Mouse (Mus musculus) spleen, postnatal 10 days (tissue): ENCODE measurements at regions not wholly inside any gene's neighbourhood (a gene's known extent, or its start where the extent isn't known, plus 50 kb on each side); places are given as distances from the start of the nearest gene placed in this dataset.

Experiments
- DNase-seq, 2 experiments: peaks; one replicate each; pipeline ENCODE4 v3.0.0; 2021 to 2022; ENCODE audit warnings: low spot score in 2 of 2

DNA sequence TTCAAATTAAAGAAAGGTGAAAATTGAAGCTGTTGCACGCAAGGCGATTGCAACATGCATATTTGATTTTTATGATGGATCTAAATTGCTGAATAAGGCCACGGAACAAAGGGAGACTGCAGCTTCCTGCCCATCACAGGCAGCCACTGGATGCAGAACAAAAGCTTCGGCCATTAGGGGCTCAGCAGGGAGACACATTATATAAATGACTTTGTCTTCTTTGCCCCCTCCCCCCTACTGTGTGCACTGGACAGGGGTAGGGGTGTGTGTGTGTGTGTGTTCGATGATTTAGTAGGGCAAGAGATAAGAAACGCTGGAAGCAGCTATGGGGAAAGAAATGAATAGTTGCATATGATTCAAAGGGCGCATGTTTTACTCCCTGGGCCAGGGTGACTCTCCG lies 481.2 kb upstream of the Pmfbp1 start:
- DNase-seq: no peak

GRCm38 (mm10) chr8:109013577-109013976 lies 480.2 kb upstream of the Pmfbp1 start:
- DNase-seq: no peak

DNA sequence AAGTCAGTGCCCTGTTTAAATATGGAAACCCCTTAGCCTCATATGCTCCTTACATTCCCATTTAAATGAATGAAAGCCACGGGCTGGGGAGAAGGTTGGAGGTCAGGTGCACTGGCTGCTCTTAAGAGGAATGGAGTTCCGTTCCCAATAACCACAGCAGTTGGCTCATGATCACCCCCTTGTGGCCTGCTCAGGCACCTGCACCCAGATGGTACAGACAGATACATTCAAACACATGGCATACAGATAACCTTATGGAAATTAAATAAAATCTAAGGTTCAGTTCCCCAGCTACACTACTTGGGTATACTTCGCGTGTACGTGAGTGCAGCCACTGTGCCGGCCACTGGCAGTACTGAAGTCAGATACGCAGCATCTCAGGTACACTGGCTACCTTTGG lies 479.1 kb upstream of the Pmfbp1 start:
- peak; percentile 18 to 55 for DNase-seq

GRCm38 (mm10) chr8:109019565-109019964 lies 474.3 kb upstream of the Pmfbp1 start:
- DNase-seq: no peak

DNA sequence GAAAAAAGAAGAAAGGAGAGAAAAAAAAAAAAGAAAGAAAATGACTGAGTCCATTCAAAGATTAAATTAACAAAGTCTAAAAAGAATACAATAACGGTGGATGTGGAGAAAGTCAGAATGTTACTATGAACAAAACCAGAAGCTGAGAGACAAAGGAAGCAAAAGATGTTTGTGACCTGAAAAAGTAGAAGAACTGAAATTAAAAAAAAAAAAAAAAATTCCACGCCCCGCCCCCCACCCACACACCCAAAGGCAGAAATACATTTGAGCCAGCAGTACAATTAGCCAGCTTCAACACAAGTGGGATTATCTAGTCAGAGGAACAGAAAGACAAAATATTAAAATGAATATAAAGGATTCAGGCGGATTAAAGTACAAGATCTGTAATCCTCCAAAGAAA lies 473.7 kb upstream of the Pmfbp1 start:
- no peak for DNase-seq

DNA sequence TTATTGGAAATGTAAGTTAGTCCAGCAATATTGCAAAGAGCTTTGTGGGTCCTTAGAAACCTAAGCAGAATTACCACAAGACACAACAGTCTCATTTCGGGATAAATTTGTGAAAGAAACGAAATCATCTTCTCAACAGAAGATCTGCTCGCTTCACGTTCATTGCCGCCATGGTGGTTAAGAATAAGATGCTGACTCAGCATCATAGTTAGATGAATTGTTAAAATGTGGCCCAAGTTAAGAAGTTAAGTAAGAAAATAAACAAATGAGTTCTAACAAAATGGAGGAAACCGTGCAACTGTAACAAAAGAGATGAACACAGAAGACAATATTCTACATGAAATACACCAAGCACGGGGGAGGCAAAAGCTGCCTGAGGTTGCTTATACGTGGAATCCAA lies 465.9 kb upstream of the Pmfbp1 start:
- DNase-seq: no peak

- no peak for DNase-seq
Measured at GRCm38 (mm10) chr8:109053608-109054007, 440.2 kb upstream of the Pmfbp1 start.

GRCm38 (mm10) chr8:109059152-109059551 lies 434.7 kb upstream of the Pmfbp1 start:
- DNase-seq: no peak

DNA sequence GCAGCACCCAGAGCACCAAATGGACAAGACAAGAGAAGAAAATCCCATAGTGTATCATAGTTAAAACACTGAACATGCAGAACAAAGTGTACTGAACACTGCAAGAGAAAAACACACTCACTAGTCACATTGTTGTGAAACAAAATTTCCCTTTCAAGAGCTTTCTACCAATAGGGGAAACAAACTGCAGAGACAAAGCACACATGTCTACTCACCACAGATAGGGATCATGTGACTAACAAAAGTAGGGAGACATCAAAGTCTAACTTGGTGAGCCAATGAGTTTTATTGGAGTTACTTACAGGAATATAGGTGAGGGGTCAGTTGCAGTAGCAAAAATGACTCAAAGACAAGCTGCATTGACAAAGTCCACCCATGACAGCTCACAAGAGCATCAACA lies 431.5 kb upstream of the Pmfbp1 start:
- no peak for DNase-seq

GRCm38 (mm10) chr8:109073715-109074114 lies 420.1 kb upstream of the Pmfbp1 start:
- DNase-seq: no peak

GRCm38 (mm10) chr8:109075006-109075405 lies 418.8 kb upstream of the Pmfbp1 start:
- peak in 1 of 2 experiments; percentile 16 for DNase-seq

DNA sequence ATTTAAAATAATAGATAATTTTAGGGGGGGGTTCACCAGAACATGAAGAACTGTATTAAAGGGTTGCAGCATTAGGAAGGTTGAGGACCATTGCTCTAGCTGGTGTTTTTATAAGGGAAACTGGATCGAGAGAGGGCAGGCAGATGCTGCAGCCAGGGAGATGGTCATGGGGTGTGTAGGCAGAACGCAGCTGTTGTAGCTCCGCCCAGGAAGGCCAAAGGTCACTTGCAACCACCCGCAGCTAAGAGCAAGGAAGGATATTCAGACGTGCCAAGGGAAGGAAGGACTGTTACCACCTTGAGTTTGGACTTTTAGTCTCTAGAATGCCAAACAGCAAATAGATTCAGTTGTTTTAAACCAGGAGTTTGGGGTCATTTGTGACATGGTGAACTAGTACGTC lies 414.6 kb upstream of the Pmfbp1 start:
- DNase-seq: no peak

DNA sequence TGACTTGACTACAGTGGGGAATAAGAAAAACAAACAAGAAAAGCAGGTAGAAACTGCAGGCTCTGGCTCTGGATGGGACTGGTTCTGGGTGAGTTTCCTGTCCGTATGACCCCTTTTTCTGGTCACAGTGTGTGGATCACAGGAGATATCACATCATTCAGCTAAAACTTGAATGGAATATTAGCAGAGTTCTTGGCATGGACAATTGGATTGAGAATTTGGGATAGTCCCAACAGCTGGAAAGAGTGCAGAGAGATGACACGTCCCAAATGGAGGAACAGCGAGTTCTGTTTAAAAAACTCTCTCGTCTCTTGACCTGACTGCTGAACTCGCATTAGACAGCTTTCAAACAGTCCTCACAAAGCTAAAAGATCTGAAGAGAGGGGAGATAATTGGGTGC lies 412.5 kb upstream of the Pmfbp1 start:
- DNase-seq: no peak

DNA sequence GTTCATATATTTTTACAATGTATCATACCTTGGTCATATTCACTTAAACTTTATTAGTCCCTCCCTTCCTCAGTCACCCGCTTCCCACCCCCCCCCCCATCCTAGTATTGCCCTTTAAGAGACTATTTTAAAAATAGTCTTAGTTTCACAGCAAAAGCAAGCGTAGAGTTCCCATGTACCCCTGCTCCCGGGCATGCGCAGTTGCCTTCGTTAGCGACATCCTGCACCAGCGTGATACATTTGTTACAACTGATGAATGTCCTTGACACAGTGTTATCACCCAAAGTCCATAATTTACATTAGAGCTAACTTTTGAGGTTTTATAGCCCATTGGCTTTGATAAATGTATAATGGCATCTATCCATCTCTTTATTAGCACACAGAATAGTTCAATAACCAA lies 408.7 kb upstream of the Pmfbp1 start:
- no peak for DNase-seq

GRCm38 (mm10) chr8:109087781-109088180 lies 406.0 kb upstream of the Pmfbp1 start:
- no peak for DNase-seq

- no peak for DNase-seq
Measured at GRCm38 (mm10) chr8:109099671-109100070, 394.2 kb upstream of the Pmfbp1 start.

- no peak for DNase-seq
Measured at GRCm38 (mm10) chr8:109101416-109101815, 392.4 kb upstream of the Pmfbp1 start.

DNA sequence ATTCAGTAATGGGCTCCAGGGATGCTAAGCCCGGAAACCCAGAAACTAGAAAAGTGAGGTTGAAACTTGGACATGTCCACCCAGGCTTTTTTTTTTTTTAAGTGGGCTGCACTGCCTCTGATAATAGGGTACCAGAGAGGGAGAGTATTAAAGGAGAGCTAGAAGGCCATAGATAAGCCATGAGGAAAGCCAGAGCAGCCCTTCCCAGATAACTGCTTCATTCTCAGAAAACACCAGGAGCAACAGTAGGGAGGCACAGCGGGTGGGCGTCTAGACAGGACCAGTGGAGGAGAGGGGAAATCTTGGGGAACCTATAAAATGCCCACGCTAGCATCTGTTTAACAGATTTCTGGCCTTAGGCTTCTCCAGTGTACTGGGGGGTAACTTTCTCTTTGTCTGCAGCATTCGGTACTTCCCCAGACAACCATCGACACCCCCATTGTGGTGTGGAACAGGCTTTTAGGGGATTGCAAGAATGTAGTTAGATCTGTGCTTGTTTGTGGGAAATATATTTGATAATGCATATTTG lies 389.0 kb upstream of the Pmfbp1 start:
- DNase-seq: no peak

- DNase-seq: no peak
Measured at GRCm38 (mm10) chr8:109105693-109106092, 388.1 kb upstream of the Pmfbp1 start.

DNA sequence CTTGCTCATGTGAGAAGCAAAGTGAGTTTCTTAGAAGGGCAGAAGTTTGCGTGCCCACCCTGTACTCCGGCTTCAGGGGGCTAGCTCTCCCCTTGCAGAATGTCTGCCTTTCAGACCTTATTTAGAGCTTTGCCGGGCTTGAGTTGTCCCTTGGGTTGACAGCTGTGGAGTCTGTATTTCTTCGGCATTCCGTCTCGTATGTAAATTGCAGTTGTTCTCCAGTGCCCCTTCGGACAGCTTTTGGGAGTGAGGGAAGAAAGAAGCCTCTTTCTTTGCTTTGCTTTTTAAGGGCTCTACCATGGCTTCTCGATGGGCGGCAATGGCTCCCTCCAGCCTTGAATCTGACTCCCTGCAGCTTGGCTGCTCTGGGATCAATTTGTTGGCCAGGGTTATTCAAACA lies 386.9 kb upstream of the Pmfbp1 start:
- no peak for DNase-seq

DNA sequence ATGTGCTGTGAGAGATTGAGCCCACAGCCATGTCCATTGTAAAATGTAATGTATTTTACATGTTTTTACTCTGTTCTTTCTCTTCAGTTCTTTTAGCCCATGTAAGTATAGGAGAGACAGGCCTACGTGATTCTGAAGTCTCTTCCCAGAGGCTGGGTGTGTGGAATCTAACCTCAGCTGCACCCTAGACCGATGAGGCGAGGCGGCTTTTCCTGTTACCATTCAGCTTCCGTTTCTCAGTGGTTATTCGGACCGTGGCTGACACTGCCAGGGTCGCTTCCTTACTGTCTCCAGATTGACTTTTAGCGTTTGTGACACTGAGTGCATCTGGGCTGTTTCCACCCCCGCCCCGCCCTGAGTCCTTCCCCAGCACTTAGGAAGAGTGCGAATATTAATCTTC lies 386.1 kb upstream of the Pmfbp1 start:
- DNase-seq: no peak

GRCm38 (mm10) chr8:109109390-109109789 lies 384.4 kb upstream of the Pmfbp1 start:
- no peak for DNase-seq

GRCm38 (mm10) chr8:109121776-109122175 lies 372.1 kb upstream of the Pmfbp1 start:
- DNase-seq: no peak

DNA sequence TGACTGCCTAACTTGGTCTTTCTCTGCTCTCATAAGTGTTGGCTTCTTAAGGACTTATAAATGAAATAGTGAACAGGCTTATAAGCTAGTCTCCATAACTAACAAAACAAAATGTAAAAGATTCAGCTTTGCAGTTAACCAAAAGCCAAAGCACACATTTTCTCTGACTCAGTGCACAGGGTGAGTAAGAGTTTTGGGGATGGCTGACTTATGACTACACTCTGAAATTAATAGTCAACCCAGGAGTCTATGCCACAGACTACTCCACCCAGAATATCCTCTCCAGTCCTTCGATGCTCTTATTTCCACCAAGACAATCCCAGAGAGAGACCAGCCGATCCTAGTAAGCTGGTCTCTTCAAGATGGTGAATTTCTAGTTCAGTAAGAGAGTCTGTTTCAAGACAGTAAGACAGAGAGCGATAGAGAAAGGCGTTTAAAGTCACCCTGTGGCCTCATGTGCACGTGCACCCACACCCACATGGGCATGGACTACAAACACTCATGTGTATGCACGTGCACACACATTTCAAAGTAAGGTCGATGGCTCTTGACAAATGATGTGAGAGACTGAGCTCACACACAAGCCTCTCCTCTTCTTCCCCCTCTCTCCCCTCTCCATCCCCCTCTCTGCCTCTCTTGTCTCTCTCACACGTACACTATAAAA lies 351.2 kb upstream of the Pmfbp1 start:
- no peak for DNase-seq
